Mouse (Mus musculus): ENCODE measurements at regions not wholly inside any gene's neighbourhood (a gene's known extent, or its start where the extent isn't known, plus 50 kb on each side); places are given as distances from the start of the nearest gene placed in this dataset.

GRCm38 (mm10) chr9:31619344-31619743, 155.1 kb upstream of the Tmem45b start:
- no peak for TF ChIP-seq CTCF (conservative IDR thresholded peaks at IDR 0.05; ENCODE audit: low read length)
- TF ChIP-seq POU5F1 (IDR thresholded peaks at IDR 0.05; ENCODE audit: borderline replicate concordance, low read length), result no peak
